Mouse (Mus musculus): ENCODE data around the gene Cfap97d2. TPM values are rescaled to one million over a fixed set of nuclear protein-coding genes. Genes with fewer than 3 reads are reported as not detected.
A peak's percentile ranks its signal among the peaks of the same experiment; 100 is the strongest.
"Not testable (repeated sequence)": the region's sequence is repeated elsewhere in the genome, so short reads cannot be mapped to it uniquely, and the experiment has no call there.

The Cfap97d2 gene
- polyA plus RNA-seq, 1 experiment, result 2.8 TPM

- 82% methylated on average over 10 of the region's 10 CpGs for WGBS
These were observed 21.9 kb downstream of the Cfap97d2 start for GRCm38 (mm10) chr8:13727469-13728094.

DNA sequence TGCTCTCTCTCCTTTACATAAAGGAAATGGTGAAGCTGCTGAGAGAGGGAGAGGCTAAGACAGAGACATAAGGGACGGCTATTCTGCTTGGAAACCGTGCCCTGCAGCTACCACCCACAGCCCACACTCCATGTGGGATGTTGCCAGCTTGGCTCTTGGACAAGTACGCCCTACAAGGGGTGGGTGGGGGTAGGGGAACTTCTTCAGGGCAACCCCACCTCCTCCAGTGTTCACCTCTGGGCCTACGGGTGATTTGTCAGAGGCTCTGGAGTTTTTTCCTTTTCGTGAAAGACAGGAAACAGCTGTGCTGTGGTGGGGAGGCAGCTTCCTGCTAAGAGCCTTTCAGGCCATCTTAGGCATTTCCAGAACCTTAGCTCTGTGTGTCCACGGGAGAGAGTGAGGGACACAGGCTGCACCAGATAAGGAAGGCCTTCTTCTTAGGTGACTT lies 34.7 kb downstream of the Cfap97d2 start:
- TF ChIP-seq POLR2A (IDR thresholded peaks at IDR 0.05; ENCODE audit: borderline replicate concordance, control insufficient read depth, low read depth, low read length) (no peak), CTCF (IDR thresholded peaks at IDR 0.05; ENCODE audit: control insufficient read depth, insufficient read depth, low read length) (no peak)
- 2% methylated on average over 6 of the region's 6 CpGs for WGBS
- peaks cover 1% of the 10 kb centered on the region for H3K4me1 ChIP-seq (ENCODE audit: control insufficient read depth, insufficient read depth, low read length)
- no peak overlapping the region for H3K4me3 ChIP-seq (replicated peaks; ENCODE audit: control insufficient read depth, low read depth, low read length)
- H3K27ac ChIP-seq (ENCODE audit: control insufficient read depth, insufficient read depth, low read depth, low read length, poor library complexity), result no peak overlapping the region; the same call in 1 of the 2 replicates

More at GRCm38 (mm10) chr8:13727469-13728094, 21.9 kb downstream of the Cfap97d2 start:
- Histone ChIP-seq H3K27ac (ENCODE audit: control insufficient read depth, insufficient read depth, low read depth, low read length, poor library complexity) (no peak overlapping the region), H3K4me3 (replicated peaks; ENCODE audit: control insufficient read depth, low read depth, low read length) (no peak overlapping the region), H3K4me1 (ENCODE audit: control insufficient read depth, insufficient read depth, low read length) (no peaks in the 10 kb centered on the region)
- TF ChIP-seq CTCF (IDR thresholded peaks at IDR 0.05; ENCODE audit: control insufficient read depth, insufficient read depth, low read length) (no peak), POLR2A (IDR thresholded peaks at IDR 0.05; ENCODE audit: borderline replicate concordance, control insufficient read depth, low read depth, low read length) (no peak)

DNA sequence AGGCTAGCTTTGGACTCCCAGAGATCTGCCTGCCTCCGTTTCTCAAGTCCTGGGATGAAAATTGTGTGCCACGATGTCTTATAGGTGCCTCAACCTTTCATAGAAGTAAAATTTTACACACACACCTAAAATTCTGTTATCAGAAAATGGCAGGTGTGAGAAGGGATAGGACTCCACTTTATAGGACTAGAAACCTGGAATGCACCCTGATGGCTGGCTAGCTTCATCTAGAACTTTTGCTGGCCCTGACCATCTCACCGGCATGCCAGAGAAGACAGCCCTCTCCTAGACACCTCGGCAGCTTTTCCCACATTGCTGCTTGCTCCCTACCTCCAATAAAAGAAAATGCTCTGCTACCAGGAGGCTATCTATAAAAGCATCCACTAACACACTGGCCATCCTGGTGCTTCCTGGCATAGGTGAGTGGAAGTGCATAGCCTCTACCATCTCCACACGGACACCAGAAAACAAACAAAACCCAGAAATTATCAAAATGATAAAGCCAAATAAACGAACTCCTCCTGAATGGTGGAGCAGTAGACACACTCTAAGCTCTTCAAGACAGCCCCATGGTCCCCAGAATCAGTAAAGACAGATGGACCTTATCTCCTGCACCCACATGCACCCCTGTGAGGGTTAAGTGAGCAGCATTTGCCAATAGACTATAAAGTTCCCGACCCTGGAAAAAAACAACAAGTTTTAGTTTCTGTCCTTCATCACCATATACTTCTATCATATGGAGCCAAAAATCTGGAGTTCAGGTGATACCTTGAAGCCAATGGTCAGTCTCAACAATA lies 35.3 kb downstream of the Cfap97d2 start:
- WGBS, result 39% methylated on average over 7 of the region's 7 CpGs
- H3K27ac ChIP-seq (ENCODE audit: control insufficient read depth, insufficient read depth, low read depth, low read length, poor library complexity), result peak overlapping the region; percentile 70
- H3K4me1 ChIP-seq (ENCODE audit: control insufficient read depth, insufficient read depth, low read length), result peaks cover 1% of the 10 kb centered on the region
- no peak for TF ChIP-seq POLR2A (IDR thresholded peaks at IDR 0.05; ENCODE audit: borderline replicate concordance, control insufficient read depth, low read depth, low read length)
- TF ChIP-seq CTCF (IDR thresholded peaks at IDR 0.05; ENCODE audit: control insufficient read depth, insufficient read depth, low read length), result no peak
- H3K4me3 ChIP-seq (replicated peaks; ENCODE audit: control insufficient read depth, low read depth, low read length), result no peak overlapping the region

DNA sequence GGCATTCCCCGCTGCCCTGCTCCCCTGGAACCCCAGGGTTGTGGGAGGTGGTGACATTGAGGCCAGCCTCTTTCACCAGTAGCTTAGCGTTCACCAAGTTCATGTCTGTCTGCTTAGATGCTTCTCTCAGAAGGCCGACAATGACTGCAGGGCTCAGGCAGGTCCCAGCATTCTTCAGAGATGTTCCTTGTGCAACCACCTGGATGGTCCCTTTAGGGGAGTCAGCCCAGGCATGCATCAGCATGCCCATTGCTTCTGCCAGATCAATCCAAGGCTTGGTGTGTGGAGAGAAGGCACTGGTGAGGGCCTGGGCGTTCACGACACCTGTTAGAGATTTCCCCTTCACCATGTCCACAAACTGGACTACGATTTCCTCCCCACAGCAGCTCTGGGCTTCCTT lies 40.5 kb downstream of the Cfap97d2 start:
- H3K27ac ChIP-seq (ENCODE audit: control insufficient read depth, insufficient read depth, low read depth, low read length, poor library complexity); H3K4me1 ChIP-seq (ENCODE audit: control insufficient read depth, insufficient read depth, low read length); H3K4me3 ChIP-seq (replicated peaks; ENCODE audit: control insufficient read depth, low read depth, low read length): not testable (repeated sequence)
- 87% methylated on average over 6 of the region's 6 CpGs for WGBS

DNA sequence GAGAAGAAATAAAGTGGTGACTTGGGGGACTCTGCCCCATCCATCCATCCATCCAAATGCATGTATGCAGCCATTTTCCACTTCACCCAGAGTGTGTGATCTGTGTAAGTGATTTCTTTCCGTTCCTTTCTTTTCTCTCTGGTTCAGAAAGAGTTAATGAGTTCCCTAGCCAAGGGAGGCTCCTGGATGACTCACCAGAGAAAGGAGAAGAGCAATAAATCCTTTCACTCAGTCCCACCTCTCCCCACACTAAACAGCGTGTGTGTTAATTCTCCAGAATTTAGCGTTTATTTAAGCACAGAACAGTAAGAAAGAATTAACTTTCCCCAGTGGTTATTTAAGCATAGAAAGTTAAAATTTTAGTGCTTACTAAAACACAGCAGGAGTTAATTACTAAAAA lies 41.9 kb downstream of the Cfap97d2 start:
- Histone ChIP-seq H3K27ac (ENCODE audit: control insufficient read depth, insufficient read depth, low read depth, low read length, poor library complexity) (no peak overlapping the region), H3K4me3 (replicated peaks; ENCODE audit: control insufficient read depth, low read depth, low read length) (no peak overlapping the region), H3K4me1 (ENCODE audit: control insufficient read depth, insufficient read depth, low read length) (no peaks in the 10 kb centered on the region)
- no peak for TF ChIP-seq CTCF (IDR thresholded peaks at IDR 0.05; ENCODE audit: control insufficient read depth, insufficient read depth, low read length)
- no peak for TF ChIP-seq POLR2A (IDR thresholded peaks at IDR 0.05; ENCODE audit: borderline replicate concordance, control insufficient read depth, low read depth, low read length)
- 35% methylated on average over 3 of the region's 3 CpGs for WGBS

- no peaks in the 10 kb centered on the region for H3K4me1 ChIP-seq (ENCODE audit: control insufficient read depth, insufficient read depth, low read length)
- 16% methylated on average over 2 of the region's 2 CpGs for whole genome bisulfite sequencing
- TF ChIP-seq POLR2A (IDR thresholded peaks at IDR 0.05; ENCODE audit: borderline replicate concordance, control insufficient read depth, low read depth, low read length), result no peak
- TF ChIP-seq CTCF (IDR thresholded peaks at IDR 0.05; ENCODE audit: control insufficient read depth, insufficient read depth, low read length), result peak; percentile 71
These were observed 48.0 kb downstream of the Cfap97d2 start for GRCm38 (mm10) chr8:13753680-13754079.

DNA sequence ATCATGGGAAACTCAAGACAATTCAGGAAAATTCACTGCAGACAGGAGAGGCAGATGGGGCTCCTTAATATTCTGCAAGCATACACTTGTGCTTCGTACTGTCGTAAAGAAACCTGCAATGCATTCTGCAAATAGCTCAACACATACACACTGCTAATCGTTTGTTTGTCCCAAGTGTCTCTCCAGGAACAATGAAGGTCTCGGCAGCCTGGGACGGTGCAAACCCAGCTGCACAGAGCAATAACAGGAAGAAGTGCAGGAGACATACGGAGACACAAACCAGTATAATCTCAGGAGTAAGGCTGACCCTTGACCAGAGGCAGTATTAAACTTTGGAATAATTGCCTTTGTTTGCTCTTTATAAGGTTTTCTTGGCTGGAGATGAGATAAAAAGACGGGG lies 50.8 kb downstream of the Cfap97d2 start:
- Histone ChIP-seq H3K27ac (ENCODE audit: control insufficient read depth, insufficient read depth, low read depth, low read length, poor library complexity) (no peak overlapping the region), H3K4me1 (ENCODE audit: control insufficient read depth, insufficient read depth, low read length) (no peaks in the 10 kb centered on the region), H3K4me3 (replicated peaks; ENCODE audit: control insufficient read depth, low read depth, low read length) (no peak overlapping the region)
- TF ChIP-seq POLR2A (IDR thresholded peaks at IDR 0.05; ENCODE audit: borderline replicate concordance, control insufficient read depth, low read depth, low read length), result no peak
- TF ChIP-seq CTCF (IDR thresholded peaks at IDR 0.05; ENCODE audit: control insufficient read depth, insufficient read depth, low read length), result no peak
- 75% methylated on average over 7 of the region's 7 CpGs for WGBS

More at GRCm38 (mm10) chr8:13753680-13754079, 48.0 kb downstream of the Cfap97d2 start:
- H3K4me3 ChIP-seq (replicated peaks; ENCODE audit: control insufficient read depth, low read depth, low read length), result no peak overlapping the region
- H3K27ac ChIP-seq (ENCODE audit: control insufficient read depth, insufficient read depth, low read depth, low read length, poor library complexity), result no peak overlapping the region

DNA sequence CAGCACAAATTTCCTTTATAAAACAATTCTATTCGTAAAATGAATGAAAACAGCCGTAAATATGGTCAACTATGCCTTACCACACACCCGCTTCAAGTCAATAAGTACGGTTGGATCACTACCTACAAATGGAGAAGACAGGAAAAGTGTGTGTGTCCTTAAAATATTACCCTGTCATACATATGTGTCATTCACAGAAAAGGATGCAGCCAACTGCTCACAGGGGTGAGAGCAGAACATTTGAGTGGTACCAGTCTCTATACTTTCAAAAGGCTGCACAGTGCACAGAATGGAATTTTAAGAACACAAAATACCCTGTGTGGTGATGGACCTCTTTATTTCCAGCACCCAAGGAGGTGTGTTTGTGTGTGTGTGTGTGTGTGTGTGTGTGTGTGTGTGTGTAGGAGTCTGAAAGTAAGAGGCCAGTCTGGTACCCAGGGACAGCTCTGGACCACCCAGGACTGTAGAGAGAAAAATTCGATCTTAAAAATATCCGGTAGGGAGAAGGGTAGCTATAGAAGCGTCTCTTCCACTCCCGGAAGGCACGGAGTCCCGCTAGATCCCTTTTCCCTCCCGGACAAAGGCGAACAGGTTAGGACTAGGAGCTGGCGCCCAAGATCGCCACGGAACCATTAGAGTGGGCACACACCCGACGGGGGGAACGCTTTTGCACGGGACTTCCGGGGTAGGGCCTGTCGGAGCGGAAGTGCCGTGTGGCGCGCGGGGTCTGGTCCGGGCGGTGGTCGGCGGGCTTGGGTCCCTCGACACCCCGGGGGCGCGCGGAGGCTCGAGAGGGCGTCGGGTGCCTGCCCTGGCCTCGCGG lies 51.5 kb downstream of the Cfap97d2 start, which contains the start of gene Cdc16:
Gene Cdc16, plus strand, starts transcription at position 695 of the 823 bp plus-strand sequence.
- Histone ChIP-seq H3K27ac (ENCODE audit: control insufficient read depth, insufficient read depth, low read depth, low read length, poor library complexity) (peak within 1 kb of the TSS; percentile 77), H3K4me1 (ENCODE audit: control insufficient read depth, insufficient read depth, low read length) (no peaks in the 10 kb centered on the region), H3K4me3 (replicated peaks; ENCODE audit: control insufficient read depth, low read depth, low read length) (peak within 1 kb of the TSS; percentile 76)
- WGBS, result 10% methylated on average over 40 of the region's 40 CpGs
- TF ChIP-seq POLR2A (IDR thresholded peaks at IDR 0.05; ENCODE audit: borderline replicate concordance, control insufficient read depth, low read depth, low read length) (peak; percentile 71; the same call in 1 of the 2 replicates), CTCF (IDR thresholded peaks at IDR 0.05; ENCODE audit: control insufficient read depth, insufficient read depth, low read length) (no peak; the same call in 1 of the 2 replicates)
